Mouse (Mus musculus) limb, embryonic 12.5 days (tissue): Measurements from ENCODE around the gene Phldb1. TPM values are rescaled to one million over a fixed set of nuclear protein-coding genes. Genes with fewer than 3 reads are reported as not detected.
"Not testable (repeated sequence)": the region's sequence is repeated elsewhere in the genome, so short reads cannot be mapped to it uniquely, and the experiment has no call there.

ENCODE experiments used
- ATAC-seq: fragments of 200-750 bp; cut with Nextera tagmentation; 2 replicates; pipeline ENCODE4 v1.8.0; 2017; ENCODE audit warnings: low read depth, moderate TSS enrichment; ENCODE audit not compliant: insufficient number of reproducible peaks, insufficient read depth, low FRiP score, low TSS enrichment
- H3K27ac ChIP-seq: fragments of 300-500 bp; sonication (generic); 2 replicates; pipeline ENCODE4 v1.5.1; 2016; ENCODE audit warnings: mild to moderate bottlenecking, moderate library complexity
- H3K27me3 ChIP-seq: fragments of 300-500 bp; sonication (generic); 2 replicates; pipeline ENCODE4 v1.6.1; 2016; ENCODE audit warnings: mild to moderate bottlenecking, moderate library complexity
- H3K36me3 ChIP-seq: fragments of 300-500 bp; sonication (generic); 2 replicates; pipeline ENCODE4 v1.6.1; 2016; ENCODE audit warnings: mild to moderate bottlenecking, moderate library complexity
- H3K4me1 ChIP-seq: fragments of 300-500 bp; sonication (generic); replicated peaks from 2 replicates; pipeline ENCODE4 v1.6.1; 2016
- H3K4me2 ChIP-seq: fragments of 300-500 bp; sonication (generic); 2 replicates; pipeline ENCODE4 v1.6.1; 2016; ENCODE audit warnings: mild to moderate bottlenecking, moderate library complexity
- H3K4me3 ChIP-seq: fragments of 300-500 bp; sonication (generic); replicated peaks from 2 replicates; pipeline ENCODE4 v1.5.1; 2016; ENCODE audit warnings: mild to moderate bottlenecking
- H3K9ac ChIP-seq: fragments of 300-500 bp; sonication (generic); replicated peaks from 2 replicates; pipeline ENCODE4 v1.6.1; 2016; ENCODE audit warnings: mild to moderate bottlenecking, moderate library complexity
- H3K9me3 ChIP-seq: fragments of 300-500 bp; sonication (generic); 2 replicates; pipeline ENCODE4 v1.6.1; 2016; ENCODE audit warnings: mild to moderate bottlenecking, moderate library complexity
- WGBS: fragments of 180-500 bp; shearing (Covaris S2); methylation state at CpG from one replicate; pipeline ENCODE4 v1.1.7; 2016; 5-methylcytosine and 5-hydroxymethylcytosine counted together
- polyA plus RNA-seq: library from polyadenylated mRNA; unstranded; fragments of >200 nt; fragmentation: Nextera tagmentation; extraction: Ambion mirVana; gene quantifications from 2 replicates; pipeline ENCODE4 v1.2.1, GENCODE M21; 2016

Phldb1 gene
- 60.4 and 65.4 TPM in 2 replicates for polyA plus RNA-seq

GRCm38 (mm10) chr9:44734524-44735494 is at the start of gene Phldb1:
Gene Phldb1, minus strand, starts transcription at chr9:44735198.
- H3K27ac ChIP-seq = peak within 1 kb of the TSS; percentile 89
- peak within 1 kb of the TSS; percentile 75 for H3K4me3 ChIP-seq
- H3K9ac ChIP-seq = peak within 1 kb of the TSS; percentile 83
- under 1% methylated on average over 47 of the region's 47 CpGs for WGBS
- peak within 1 kb of the TSS; percentile 98 for H3K4me2 ChIP-seq
- H3K9me3 ChIP-seq = no peaks in the 10 kb centered on the region
- no peaks in the 10 kb centered on the region for H3K36me3 ChIP-seq
- peaks cover 22% of the 10 kb centered on the region for H3K27me3 ChIP-seq
- peaks cover 43% of the 10 kb centered on the region for H3K4me1 ChIP-seq
- peak; percentile 77 for ATAC-seq

- Histone ChIP-seq H3K27ac (peak overlapping the region; percentile 88), H3K4me2 (peak overlapping the region; percentile 67), H3K9me3 (no peaks in the 10 kb centered on the region), H3K4me1 (peaks cover 4% of the 10 kb centered on the region), H3K9ac (peak overlapping the region; percentile 79), H3K36me3 (peaks cover 25% of the 10 kb centered on the region), H3K27me3 (no peaks in the 10 kb centered on the region), H3K4me3 (peak overlapping the region; percentile 64)
- ATAC-seq = peak; percentile 96
- under 1% methylated on average over 41 of the region's 41 CpGs for WGBS
These were observed 38.0 kb upstream of the Phldb1 start for GRCm38 (mm10) chr9:44772750-44773651.

- Histone ChIP-seq H3K4me3 (peak overlapping the region; percentile 64; the same call in 1 of the 2 replicates), H3K4me2 (no peak overlapping the region)
These were observed 37.4 kb upstream of the Phldb1 start for GRCm38 (mm10) chr9:44772392-44772749.

GRCm38 (mm10) chr9:44771376-44771775 is 36.4 kb upstream of the Phldb1 start:
- Histone ChIP-seq H3K9me3 (no peaks in the 10 kb centered on the region), H3K36me3 (peaks cover 18% of the 10 kb centered on the region), H3K4me3 (no peak overlapping the region), H3K27ac (no peak overlapping the region), H3K4me1 (peaks cover 7% of the 10 kb centered on the region), H3K27me3 (no peaks in the 10 kb centered on the region), H3K9ac (no peak overlapping the region), H3K4me2 (no peak overlapping the region)
- 87% methylated on average over 5 of the region's 5 CpGs for WGBS
- ATAC-seq = no peak

More at GRCm38 (mm10) chr9:44772392-44772749, 37.4 kb upstream of the Phldb1 start:
- peaks cover 24% of the 10 kb centered on the region for H3K36me3 ChIP-seq
- WGBS = 27% methylated on average over 5 of the region's 5 CpGs
- ATAC-seq = no peak
- H3K27ac ChIP-seq = no peak overlapping the region
- no peaks in the 10 kb centered on the region for H3K9me3 ChIP-seq
- no peak overlapping the region for H3K9ac ChIP-seq
- H3K27me3 ChIP-seq = no peaks in the 10 kb centered on the region
- H3K4me1 ChIP-seq = peaks cover 4% of the 10 kb centered on the region

GRCm38 (mm10) chr9:44768029-44768394 is 33.0 kb upstream of the Phldb1 start:
- not testable (repeated sequence) for H3K27ac ChIP-seq, H3K36me3 ChIP-seq, H3K27me3 ChIP-seq, ATAC-seq, H3K9me3 ChIP-seq, H3K9ac ChIP-seq
- H3K4me2 ChIP-seq = peak overlapping the region; percentile 78
- peaks cover 21% of the 10 kb centered on the region for H3K4me1 ChIP-seq
- 41% methylated on average over 7 of the region's 9 CpGs for WGBS
- peak overlapping the region; percentile 99 for H3K4me3 ChIP-seq

GRCm38 (mm10) chr9:44767101-44768028 is 32.4 kb upstream of the Phldb1 start, which contains the start of the genes Arcn1 and Ift46:
Gene Arcn1, minus strand, starts transcription at chr9:44767845.
Gene Ift46, plus strand, starts transcription at chr9:44767908.
- no peaks in the 10 kb centered on the region for H3K27me3 ChIP-seq
- peak; percentile 82 for ATAC-seq
- H3K36me3 ChIP-seq = no peaks in the 10 kb centered on the region
- H3K4me2 ChIP-seq = peak within 1 kb of the TSS; percentile 78
- peak within 1 kb of the TSS; percentile 99 for H3K4me3 ChIP-seq
- peaks cover 21% of the 10 kb centered on the region for H3K4me1 ChIP-seq
- peak within 1 kb of the TSS; percentile 96 for H3K27ac ChIP-seq
- under 1% methylated on average over 79 of the region's 82 CpGs for WGBS
- H3K9ac ChIP-seq = peak within 1 kb of the TSS; percentile 99
- H3K9me3 ChIP-seq = no peaks in the 10 kb centered on the region

- Histone ChIP-seq H3K9me3 (no peaks in the 10 kb centered on the region), H3K4me3 (no peak overlapping the region), H3K4me2 (no peak overlapping the region), H3K27ac (no peak overlapping the region), H3K36me3 (peaks cover 57% of the 10 kb centered on the region), H3K27me3 (no peaks in the 10 kb centered on the region), H3K4me1 (peaks cover 14% of the 10 kb centered on the region), H3K9ac (no peak overlapping the region)
- 88% methylated on average over 2 of the region's 2 CpGs for WGBS
- no peak for ATAC-seq
These were observed 25.9 kb upstream of the Phldb1 start for GRCm38 (mm10) chr9:44760873-44761272.

GRCm38 (mm10) chr9:44748473-44748872 is 13.5 kb upstream of the Phldb1 start:
- Histone ChIP-seq H3K27ac (no peak overlapping the region), H3K9ac (no peak overlapping the region), H3K9me3 (no peaks in the 10 kb centered on the region), H3K27me3 (no peaks in the 10 kb centered on the region), H3K4me2 (no peak overlapping the region), H3K36me3 (peaks cover 95% of the 10 kb centered on the region), H3K4me3 (no peak overlapping the region), H3K4me1 (no peaks in the 10 kb centered on the region)
- ATAC-seq = no peak
- WGBS = 86% methylated on average over 7 of the region's 7 CpGs

- 95% methylated on average over 3 of the region's 3 CpGs for WGBS
- H3K4me3 ChIP-seq = no peak overlapping the region
- H3K9me3 ChIP-seq = no peaks in the 10 kb centered on the region
- ATAC-seq = no peak
- no peak overlapping the region for H3K27ac ChIP-seq
- H3K27me3 ChIP-seq = no peaks in the 10 kb centered on the region
- H3K4me2 ChIP-seq = no peak overlapping the region
- H3K36me3 ChIP-seq = peaks cover 96% of the 10 kb centered on the region
- no peak overlapping the region for H3K9ac ChIP-seq
- H3K4me1 ChIP-seq = no peaks in the 10 kb centered on the region
These were observed 12.3 kb upstream of the Phldb1 start for GRCm38 (mm10) chr9:44747341-44747740.

GRCm38 (mm10) chr9:44746666-44747065 is 11.7 kb upstream of the Phldb1 start:
- peaks cover 94% of the 10 kb centered on the region for H3K36me3 ChIP-seq
- 94% methylated on average over 3 of the region's 3 CpGs for WGBS

More at GRCm38 (mm10) chr9:44746666-44747065, 11.7 kb upstream of the Phldb1 start:
- Histone ChIP-seq H3K27ac (no peak overlapping the region), H3K4me1 (no peaks in the 10 kb centered on the region), H3K9ac (no peak overlapping the region), H3K4me3 (no peak overlapping the region), H3K4me2 (no peak overlapping the region), H3K9me3 (no peaks in the 10 kb centered on the region), H3K27me3 (no peaks in the 10 kb centered on the region)
- ATAC-seq = no peak
